Mouse (Mus musculus): ENCODE data around the gene Cacng5. TPM values are rescaled to one million over a fixed set of nuclear protein-coding genes. Genes with fewer than 3 reads are reported as not detected.

Cacng5 gene
- total and polyA plus RNA-seq, 2 experiments from 2014 or later: 16.4 to 36.4 TPM

GRCm38 (mm10) chr11:107859871-107860270 is 55.0 kb downstream of the Cacng5 start:
- 98% methylated on average over 4 of the region's 4 CpGs for WGBS
- Histone ChIP-seq H3K36me3 (ENCODE audit: insufficient read depth, low read length) (no peaks in the 10 kb centered on the region), H3K9me3 (ENCODE audit: low read length) (no peaks in the 10 kb centered on the region), H3K4me2 (ENCODE audit: low read depth, low read length, poor library complexity, severe bottlenecking) (no peak overlapping the region), H3K4me3 (ENCODE audit: low read depth, low read length) (no peak overlapping the region), H3K27ac (ENCODE audit: low read depth, low read length) (no peak overlapping the region), H3K9ac (replicated peaks; ENCODE audit: low read length, poor library complexity, severe bottlenecking) (no peak overlapping the region), H3K27me3 (ENCODE audit: insufficient read depth, low read length) (no peaks in the 10 kb centered on the region), H3K4me1 (ENCODE audit: insufficient read depth, low read length) (no peaks in the 10 kb centered on the region)
- no peak for TF ChIP-seq CTCF (IDR thresholded peaks at IDR 0.05)
- ATAC-seq (ENCODE audit: low FRiP score) (no peak; the same call in 1 of the 2 replicates), DNase-seq (ENCODE audit: low spot score) (no peak)

DNA sequence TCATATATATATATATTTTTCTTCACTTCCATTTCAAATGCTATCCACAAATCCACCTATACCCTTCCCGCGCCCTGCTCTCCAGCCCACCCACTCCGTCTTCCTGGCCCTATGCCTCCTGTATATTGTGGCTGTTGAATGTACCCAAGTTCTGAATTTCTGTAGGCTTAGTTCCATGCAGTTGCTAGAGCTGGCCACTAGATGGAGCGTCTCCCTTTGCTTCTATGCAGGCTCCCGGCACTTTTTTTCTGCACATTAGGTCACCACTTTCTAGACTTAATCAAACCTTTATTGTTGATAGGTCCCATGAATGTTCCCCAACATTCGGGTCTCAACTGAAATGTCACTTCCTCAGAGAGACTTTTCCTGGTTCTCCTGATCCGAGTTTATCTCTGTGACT is 55.6 kb downstream of the Cacng5 start:
- H3K4me2 ChIP-seq (ENCODE audit: low read depth, low read length, poor library complexity, severe bottlenecking): no peak overlapping the region
- no peaks in the 10 kb centered on the region for H3K9me3 ChIP-seq (ENCODE audit: low read length)
- no peaks in the 10 kb centered on the region for H3K27me3 ChIP-seq (ENCODE audit: insufficient read depth, low read length)
- no peak; the same call in 1 of the 2 replicates for ATAC-seq (ENCODE audit: low FRiP score)
- WGBS: 18% methylated on average over 7 of the region's 7 CpGs
- no peak overlapping the region for H3K27ac ChIP-seq (ENCODE audit: low read depth, low read length)
- no peaks in the 10 kb centered on the region for H3K4me1 ChIP-seq (ENCODE audit: insufficient read depth, low read length)
- H3K36me3 ChIP-seq (ENCODE audit: insufficient read depth, low read length): no peaks in the 10 kb centered on the region
- no peak overlapping the region for H3K4me3 ChIP-seq (ENCODE audit: low read depth, low read length)
- no peak overlapping the region for H3K9ac ChIP-seq (replicated peaks; ENCODE audit: low read length, poor library complexity, severe bottlenecking)
- peak; percentile 90 for DNase-seq (ENCODE audit: low spot score)
- TF ChIP-seq CTCF (IDR thresholded peaks at IDR 0.05): peak; percentile 98

GRCm38 (mm10) chr11:107853088-107853487 is 61.8 kb downstream of the Cacng5 start:
- TF ChIP-seq CTCF (IDR thresholded peaks at IDR 0.05): peak; percentile 87
- H3K4me1 ChIP-seq (ENCODE audit: insufficient read depth, low read length): 0 out of 2 replicates have a peak, but pooled peaks cover 4% of the 10 kb centered on the region
- H3K4me2 ChIP-seq (ENCODE audit: low read depth, low read length, poor library complexity, severe bottlenecking): no peak overlapping the region
- H3K27ac ChIP-seq (ENCODE audit: low read depth, low read length): no peak overlapping the region
- no peak overlapping the region for H3K4me3 ChIP-seq (ENCODE audit: low read depth, low read length)
- H3K9me3 ChIP-seq (ENCODE audit: low read length): no peaks in the 10 kb centered on the region
- ATAC-seq (ENCODE audit: low FRiP score) (no peak), DNase-seq (ENCODE audit: low spot score) (peak; percentile 77)
- no peaks in the 10 kb centered on the region for H3K36me3 ChIP-seq (ENCODE audit: insufficient read depth, low read length)
- whole genome bisulfite sequencing: 15% methylated on average over 1 of the region's 1 CpGs
- no peaks in the 10 kb centered on the region for H3K27me3 ChIP-seq (ENCODE audit: insufficient read depth, low read length)
- no peak overlapping the region for H3K9ac ChIP-seq (replicated peaks; ENCODE audit: low read length, poor library complexity, severe bottlenecking)

DNA sequence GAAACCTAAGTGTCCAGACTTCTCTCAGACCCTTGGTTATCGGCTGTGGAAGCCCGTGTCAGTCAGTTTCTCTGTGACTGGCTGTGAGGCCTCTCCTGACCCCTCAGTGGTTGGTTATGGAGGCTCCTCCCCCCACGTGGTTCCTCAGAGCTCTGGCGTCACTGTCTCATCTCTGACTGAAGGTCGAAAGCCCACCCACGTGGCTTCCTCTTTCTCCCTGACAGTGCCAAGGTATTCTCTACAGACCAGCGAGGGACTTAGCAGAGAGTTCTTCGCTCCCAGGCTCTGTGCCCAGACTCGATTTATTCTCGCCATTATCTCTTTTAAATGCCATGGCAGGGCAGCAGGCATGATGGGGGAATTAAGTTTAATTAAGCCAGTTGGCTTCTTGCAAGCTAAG is 65.2 kb downstream of the Cacng5 start:
- no peak for ATAC-seq (ENCODE audit: low FRiP score)

GRCm38 (mm10) chr11:107844175-107844574 is 70.7 kb downstream of the Cacng5 start:
- no peaks in the 10 kb centered on the region for H3K27me3 ChIP-seq (ENCODE audit: insufficient read depth, low read length)
- H3K4me1 ChIP-seq (ENCODE audit: insufficient read depth, low read length): no peaks in the 10 kb centered on the region
- no peak for ATAC-seq (ENCODE audit: low FRiP score)
- H3K36me3 ChIP-seq (ENCODE audit: insufficient read depth, low read length): no peaks in the 10 kb centered on the region
- no peak overlapping the region for H3K27ac ChIP-seq (ENCODE audit: low read depth, low read length)
- no peak for TF ChIP-seq CTCF (IDR thresholded peaks at IDR 0.05)
- WGBS: 95% methylated on average over 1 of the region's 1 CpGs
- no peak overlapping the region for H3K4me2 ChIP-seq (ENCODE audit: low read depth, low read length, poor library complexity, severe bottlenecking)
- DNase-seq (ENCODE audit: low spot score): no peak
- no peak overlapping the region for H3K4me3 ChIP-seq (ENCODE audit: low read depth, low read length)
- H3K9me3 ChIP-seq (ENCODE audit: low read length): no peaks in the 10 kb centered on the region
- H3K9ac ChIP-seq (replicated peaks; ENCODE audit: low read length, poor library complexity, severe bottlenecking): no peak overlapping the region

More for the DNA sequence above, 65.2 kb downstream of the Cacng5 start:
- Histone ChIP-seq H3K4me1 (ENCODE audit: insufficient read depth, low read length) (0 out of 2 replicates have a peak, but pooled peaks cover 4% of the 10 kb centered on the region), H3K36me3 (ENCODE audit: insufficient read depth, low read length) (no peaks in the 10 kb centered on the region), H3K9me3 (ENCODE audit: low read length) (no peaks in the 10 kb centered on the region), H3K27me3 (ENCODE audit: insufficient read depth, low read length) (no peaks in the 10 kb centered on the region), H3K9ac (replicated peaks; ENCODE audit: low read length, poor library complexity, severe bottlenecking) (no peak overlapping the region), H3K27ac (ENCODE audit: low read depth, low read length) (no peak overlapping the region), H3K4me3 (ENCODE audit: low read depth, low read length) (no peak overlapping the region), H3K4me2 (ENCODE audit: low read depth, low read length, poor library complexity, severe bottlenecking) (no peak overlapping the region)
- WGBS: 37% methylated on average over 10 of the region's 10 CpGs
- peak; percentile 78 for DNase-seq (ENCODE audit: low spot score)
- TF ChIP-seq CTCF (IDR thresholded peaks at IDR 0.05): no peak

- no peak overlapping the region for H3K4me3 ChIP-seq (ENCODE audit: low read depth, low read length)
- no peak for TF ChIP-seq CTCF (IDR thresholded peaks at IDR 0.05)
- 66% methylated on average over 7 of the region's 7 CpGs for WGBS
- no peak overlapping the region for H3K27ac ChIP-seq (ENCODE audit: low read depth, low read length)
- H3K4me1 ChIP-seq (ENCODE audit: insufficient read depth, low read length): no peaks in the 10 kb centered on the region
- DNase-seq (ENCODE audit: low spot score): no peak
- no peaks in the 10 kb centered on the region for H3K36me3 ChIP-seq (ENCODE audit: insufficient read depth, low read length)
- no peak overlapping the region for H3K9ac ChIP-seq (replicated peaks; ENCODE audit: low read length, poor library complexity, severe bottlenecking)
- no peak overlapping the region for H3K4me2 ChIP-seq (ENCODE audit: low read depth, low read length, poor library complexity, severe bottlenecking)
- no peaks in the 10 kb centered on the region for H3K27me3 ChIP-seq (ENCODE audit: insufficient read depth, low read length)
- ATAC-seq (ENCODE audit: low FRiP score): no peak
- no peaks in the 10 kb centered on the region for H3K9me3 ChIP-seq (ENCODE audit: low read length)
Measured at GRCm38 (mm10) chr11:107833351-107834040, 81.4 kb downstream of the Cacng5 start.

Other genes with a start within 250 kb of the Cacng5 start
- 0.94 and 1.8 TPM in 2 replicates for gene Cacng1, start 198.5 kb downstream of the Cacng5 start, total RNA-seq (2014; rRNA removed)
- 1.1 and 1.2 TPM in 2 replicates for gene Cacng1, start 198.5 kb downstream of the Cacng5 start, polyA plus RNA-seq (2015; fragmentation: Nextera tagmentation; extraction: Ambion mirVana)
- gene Cacng4, start 120.5 kb downstream of the Cacng5 start, total RNA-seq (2014; rRNA removed): 112 TPM in 2 replicates
- 58.4 and 61.7 TPM in 2 replicates for gene Cacng4, start 120.5 kb downstream of the Cacng5 start, polyA plus RNA-seq (2015; fragmentation: Nextera tagmentation; extraction: Ambion mirVana)